Mouse (Mus musculus) left cerebral cortex, adult 2 months (tissue): ENCODE measurements around the gene Btbd11. TPM values are rescaled to one million over a fixed set of nuclear protein-coding genes. Genes with fewer than 3 reads are reported as not detected.
"Not testable (repeated sequence)": the region's sequence is repeated elsewhere in the genome, so short reads cannot be mapped to it uniquely, and the experiment has no call there.

Experiments used
- DNase-seq, 2 experiments: peaks; one replicate each; pipeline ENCODE4 v3.0.0; 2021 to 2022; ENCODE audit warnings: low spot score in 2 of 2, mixed read lengths in 1 of 2; ENCODE audit errors: extremely low spot score in 1 of 2
- H3K27ac ChIP-seq: fragments of 200-600 bp; 2 replicates; pipeline ENCODE4 v1.8.1; 2022
- H3K4me3 ChIP-seq: fragments of 200-600 bp; 2 replicates; pipeline ENCODE4 v1.8.1; 2022
- CTCF ChIP-seq: fragments of 200-600 bp; IDR thresholded peaks from 2 replicates; pipeline ENCODE4 v1.8.1; 2022; ENCODE audit warnings: antibody characterized with exemption, mild to moderate bottlenecking, moderate library complexity
- intact Hi-C: fragments of 180-260 bp; cut with DNase I; formaldehyde crosslinking; loops from one replicate; pipeline ENCODE4 v1.15.1; 2025
- total RNA-seq, 2 experiments: library from RNA; stranded (reverse); gene quantifications; 2 replicates each; pipeline ENCODE4 v1.2.3; 2021

The Btbd11 gene
- total RNA-seq, 2 experiments from 2014 or later, result 26.9 to 33.7 TPM

DNA sequence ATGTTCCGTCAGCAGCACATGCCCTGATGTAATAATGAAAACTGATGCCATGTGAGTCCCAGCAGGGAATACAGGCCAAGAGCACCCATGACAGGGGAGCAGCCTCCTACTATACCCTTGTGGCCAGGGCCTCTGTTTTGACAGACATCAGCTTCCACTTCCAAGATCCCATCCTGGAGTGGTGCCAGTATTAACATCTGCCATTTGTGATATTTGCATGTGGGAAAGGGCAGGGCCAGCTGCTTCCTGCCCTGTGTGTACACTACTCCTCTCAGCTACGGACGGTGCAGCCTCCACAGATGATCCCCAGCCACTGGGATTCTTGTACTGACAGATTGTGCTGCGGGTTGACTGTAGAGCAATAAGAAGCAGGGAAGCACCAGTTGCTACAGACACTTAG is 269.3 kb downstream of the Btbd11 start:
- no peak for DNase-seq
- Histone ChIP-seq H3K4me3 (no peak overlapping the region), H3K27ac (no peak overlapping the region)
- intact Hi-C loops, result no loop called here
- no peak for TF ChIP-seq CTCF

DNA sequence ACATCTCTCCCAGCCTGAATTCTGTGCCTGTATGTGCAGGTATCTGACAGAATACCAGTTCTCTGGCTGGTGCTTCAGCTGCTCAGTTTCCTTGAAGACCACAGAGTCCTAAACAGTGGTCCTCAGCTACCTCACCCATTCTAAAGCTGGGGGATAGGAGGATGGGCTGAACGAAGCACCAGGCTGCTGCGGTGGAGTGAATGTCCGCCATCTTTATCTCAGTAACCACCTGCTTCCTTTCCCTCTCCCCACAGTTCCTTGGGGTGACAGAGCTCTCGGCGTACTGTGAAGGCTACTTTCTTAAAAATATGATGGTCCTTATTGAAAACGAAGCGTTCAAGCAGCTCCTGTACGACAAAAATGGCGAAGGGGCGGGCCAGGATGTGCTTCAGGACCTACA is 271.3 kb downstream of the Btbd11 start:
- H3K27ac ChIP-seq, result no peak overlapping the region
- no peak for TF ChIP-seq CTCF
- no peak overlapping the region for H3K4me3 ChIP-seq
- intact Hi-C loops, result no loop called here
- no peak for DNase-seq

DNA sequence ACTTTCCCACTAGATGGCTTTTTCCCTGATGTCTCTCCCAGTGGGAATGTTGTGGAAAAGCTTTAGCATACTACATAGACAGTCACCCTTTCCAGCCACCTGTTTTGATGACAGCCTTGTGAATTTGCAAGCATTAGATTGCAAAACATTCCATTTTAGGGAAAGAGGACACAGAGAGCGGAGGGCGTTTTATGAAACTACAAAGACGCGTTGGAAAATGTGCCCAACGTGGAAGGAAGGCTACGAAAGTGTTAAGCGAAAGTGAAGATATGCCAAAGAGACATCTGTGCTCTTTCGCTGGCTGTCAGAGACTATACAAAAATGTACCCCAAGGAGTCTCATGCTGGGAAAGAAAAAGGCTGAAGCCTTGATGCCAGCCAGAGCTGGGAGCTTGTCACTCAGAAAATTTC is 286.9 kb downstream of the Btbd11 start:
- Histone ChIP-seq H3K4me3 (no peak overlapping the region), H3K27ac (no peak overlapping the region)
- no peak for TF ChIP-seq CTCF
- no peak for DNase-seq
- intact Hi-C loops, result loop anchor here (10.0 kb wide), 1 partner anchor 251 kb away; the partner anchor contains the start of gene Ascl4

DNA sequence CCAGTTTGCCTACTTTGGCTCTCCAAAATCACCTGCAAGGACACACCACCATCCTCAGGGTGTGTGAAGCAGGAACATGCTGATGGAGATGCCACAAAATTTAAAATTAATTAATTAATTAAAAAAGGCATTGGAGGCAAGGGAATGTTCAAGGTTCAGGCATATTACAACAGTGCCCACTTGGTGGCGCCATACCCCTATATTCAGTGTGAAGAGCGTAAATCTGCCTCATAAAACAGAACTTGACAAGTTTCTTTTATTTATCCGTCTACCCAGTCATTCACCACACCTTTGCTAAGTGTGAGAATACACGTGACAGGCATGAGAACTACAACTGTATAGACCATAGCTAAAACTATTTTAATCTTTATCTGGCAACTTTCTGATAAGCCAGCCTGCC is 292.0 kb downstream of the Btbd11 start:
- Histone ChIP-seq H3K27ac (no peak overlapping the region), H3K4me3 (no peak overlapping the region)
- TF ChIP-seq CTCF, result peak; percentile 77
- peak; percentile 57 to 65 for DNase-seq
- intact Hi-C loops, result loop anchor here (5.0 to 10.0 kb wide), 2 partner anchors 194 to 246 kb away; partner anchors contain the start of gene Ascl4

DNA sequence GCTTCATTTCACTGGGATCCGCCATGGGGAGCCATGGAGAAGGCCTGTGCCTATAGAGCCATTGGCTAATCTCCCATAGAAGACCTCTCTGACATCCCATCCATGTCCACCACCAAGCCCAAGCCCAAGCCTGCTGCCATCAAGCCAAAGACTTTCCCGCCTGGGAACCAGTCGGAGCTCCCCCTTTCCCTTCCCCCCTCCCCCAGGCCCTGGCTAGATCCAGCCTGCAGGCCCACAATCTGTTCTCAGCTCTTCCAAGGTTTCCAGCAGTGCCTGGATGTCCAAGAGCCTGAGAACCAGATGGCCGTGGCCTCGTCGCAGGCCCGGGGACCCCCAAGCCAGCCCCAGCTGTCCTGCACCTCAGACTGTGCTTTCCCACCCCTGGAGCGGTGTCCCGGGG is 295.8 kb downstream of the Btbd11 start:
- intact Hi-C loops, result no loop called here
- TF ChIP-seq CTCF, result no peak
- no peak overlapping the region for H3K4me3 ChIP-seq
- H3K27ac ChIP-seq, result no peak overlapping the region
- DNase-seq, result no peak

DNA sequence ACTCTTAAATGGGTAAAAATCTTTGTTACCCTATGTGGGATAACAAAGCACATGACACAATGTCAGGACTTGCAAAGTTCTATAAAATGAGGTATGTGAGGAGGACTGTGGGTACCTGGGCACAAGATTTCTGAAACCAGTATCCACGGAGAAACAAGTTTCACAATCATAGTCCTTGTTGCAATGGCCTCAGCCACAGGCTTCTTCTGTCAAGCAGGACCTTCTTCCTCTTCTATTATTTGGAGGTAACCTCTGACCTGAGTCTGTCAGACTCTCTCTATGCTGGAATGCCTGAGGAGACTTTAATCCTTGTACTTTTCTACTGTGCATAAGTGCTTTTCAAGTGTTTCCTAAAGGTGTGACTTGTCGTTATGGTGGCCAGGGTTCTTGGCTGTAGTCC is 307.8 kb downstream of the Btbd11 start:
- intact Hi-C loops, DNase-seq, H3K4me3 ChIP-seq, H3K27ac ChIP-seq: not testable (repeated sequence)

DNA sequence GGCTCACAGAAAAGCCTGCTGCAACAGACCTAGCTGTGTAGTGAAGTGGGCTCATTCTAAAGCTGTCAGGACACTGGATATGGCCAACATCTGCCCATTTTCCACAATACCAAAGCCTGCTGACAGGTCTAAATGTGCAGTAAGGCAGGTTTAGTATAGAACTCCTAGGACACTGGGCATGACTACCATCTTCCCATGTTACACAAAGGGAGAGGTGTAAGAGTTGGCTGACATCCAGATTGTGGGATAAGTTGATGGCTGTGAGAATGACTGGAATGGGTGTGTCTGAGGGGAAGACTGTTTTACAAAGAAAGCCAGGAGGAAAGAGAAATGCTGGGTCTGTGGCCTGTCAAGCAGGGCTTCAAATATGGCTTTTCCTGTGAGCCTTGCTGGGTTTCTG is 313.1 kb downstream of the Btbd11 start:
- TF ChIP-seq CTCF, result no peak
- intact Hi-C loops, result no loop called here
- Histone ChIP-seq H3K4me3 (no peak overlapping the region), H3K27ac (no peak overlapping the region)
- no peak for DNase-seq

DNA sequence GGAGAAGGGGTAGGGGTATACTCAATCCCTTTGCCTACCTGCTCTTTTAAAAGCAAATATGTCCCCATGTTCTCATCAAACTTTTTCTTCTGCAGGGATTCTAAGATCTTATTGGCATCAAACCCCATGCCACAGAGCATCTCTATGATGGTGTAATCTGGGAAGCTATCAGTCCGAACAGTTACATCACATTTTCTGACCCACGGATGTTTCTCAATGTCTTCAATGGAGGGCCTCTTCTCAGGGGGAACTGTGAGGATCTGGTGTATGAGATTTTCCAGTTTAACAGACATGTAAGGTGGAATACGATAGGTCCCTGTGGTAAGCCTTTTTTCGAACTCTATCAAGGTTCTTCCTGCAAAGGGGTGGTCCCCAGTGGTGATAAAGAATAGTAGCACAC is 323.2 kb downstream of the Btbd11 start:
- H3K27ac ChIP-seq, intact Hi-C loops, DNase-seq, H3K4me3 ChIP-seq: not testable (repeated sequence)

Other genes starting within 250 kb of the Btbd11 start
- gene Cry1, start 201.8 kb upstream of the Btbd11 start, total RNA-seq, result 10 to 100 TPM; 16.8 to 25.6 TPM